Mouse (Mus musculus) layer of hippocampus, postnatal 14 days (tissue): ENCODE measurements around the gene Afp. TPM values are rescaled to one million over a fixed set of nuclear protein-coding genes. Genes with fewer than 3 reads are reported as not detected.
A peak's percentile ranks its signal among the peaks of the same experiment; 100 is the strongest.

Experiments
- DNase-seq, 2 experiments: peaks; one replicate each; pipeline ENCODE4 v3.0.0; 2021 to 2022; ENCODE audit warnings: low spot score in 2 of 2, mixed read lengths in 1 of 2
- long read RNA-seq, 2 experiments: library from polyadenylated mRNA; stranded (forward); transcript quantifications; one replicate each; pipeline ENCODE4 v2.0.0; 2021
- total RNA-seq, 2 experiments: library from RNA; stranded (reverse); gene quantifications; 2 replicates each; pipeline ENCODE4 v1.2.3; 2021

The Afp gene
- total RNA-seq = not detected
- long read RNA-seq, experiment 1 = 0 reads
- long read RNA-seq, experiment 2 = 0 reads

GRCm38 (mm10) chr5:90490518-90490917 lies at the start of gene Afp:
Gene Afp (plus strand): TSS chr5:90490737.
- no peak for DNase-seq

- DNase-seq = no peak
These were observed 43.0 kb upstream of the Afp start for GRCm38 (mm10) chr5:90447577-90447976.

GRCm38 (mm10) chr5:90449961-90450360 lies 40.6 kb upstream of the Afp start:
- no peak for DNase-seq

GRCm38 (mm10) chr5:90452711-90453110 lies 37.8 kb upstream of the Afp start:
- peak in 1 of 2 experiments; percentile 3 for DNase-seq

GRCm38 (mm10) chr5:90457241-90457640 lies 33.3 kb upstream of the Afp start:
- no peak for DNase-seq

GRCm38 (mm10) chr5:90458727-90459126 lies 31.8 kb upstream of the Afp start:
- DNase-seq = no peak

GRCm38 (mm10) chr5:90460619-90461018 lies 29.9 kb upstream of the Afp start, which contains the start of gene Alb:
Gene Alb (plus strand): TSS chr5:90460897.
- DNase-seq = no peak

- no peak for DNase-seq
These were observed 23.7 kb upstream of the Afp start for GRCm38 (mm10) chr5:90466806-90467205.

GRCm38 (mm10) chr5:90467245-90467644 lies 23.3 kb upstream of the Afp start:
- no peak for DNase-seq

GRCm38 (mm10) chr5:90470836-90471235 lies 19.7 kb upstream of the Afp start:
- DNase-seq = no peak

GRCm38 (mm10) chr5:90473902-90474301 lies 16.6 kb upstream of the Afp start:
- DNase-seq = no peak

GRCm38 (mm10) chr5:90474369-90474768 lies 16.2 kb upstream of the Afp start:
- no peak for DNase-seq

- DNase-seq = no peak
These were observed 13.8 kb upstream of the Afp start for GRCm38 (mm10) chr5:90476741-90477140.

GRCm38 (mm10) chr5:90477308-90478140 lies 13.0 kb upstream of the Afp start:
- DNase-seq = no peak

- DNase-seq = no peak
These were observed 11.7 kb upstream of the Afp start for GRCm38 (mm10) chr5:90478886-90479285.

- no peak for DNase-seq
These were observed 4.9 kb upstream of the Afp start for GRCm38 (mm10) chr5:90485597-90485996.

- DNase-seq = no peak
These were observed 2.2 kb upstream of the Afp start for GRCm38 (mm10) chr5:90488323-90488722.

GRCm38 (mm10) chr5:90492440-90492839 lies 1.9 kb downstream of the Afp start:
- DNase-seq = no peak

GRCm38 (mm10) chr5:90494308-90494707 lies 3.8 kb downstream of the Afp start:
- DNase-seq = no peak

GRCm38 (mm10) chr5:90499509-90499908 lies 9.0 kb downstream of the Afp start:
- no peak for DNase-seq

GRCm38 (mm10) chr5:90500714-90501113 lies 10.2 kb downstream of the Afp start:
- peak; percentile 69 to 82 for DNase-seq

- no peak for DNase-seq
These were observed 11.2 kb downstream of the Afp start for GRCm38 (mm10) chr5:90501752-90502151.

GRCm38 (mm10) chr5:90504742-90505141 lies 14.2 kb downstream of the Afp start:
- DNase-seq = no peak
